Mouse (Mus musculus): ENCODE measurements at regions not wholly inside any gene's neighbourhood (a gene's known extent, or its start where the extent isn't known, plus 50 kb on each side); places are given as distances from the start of the nearest gene placed in this dataset.

- no peak for DNase-seq
Observed at GRCm38 (mm10) chr13:51227836-51228235, 57.0 kb downstream of the Nxnl2 start.

GRCm38 (mm10) chr13:51228862-51229770, 58.3 kb downstream of the Nxnl2 start:
- DNase-seq, result no peak

GRCm38 (mm10) chr13:51229862-51230261, 59.0 kb downstream of the Nxnl2 start:
- no peak for DNase-seq

DNA sequence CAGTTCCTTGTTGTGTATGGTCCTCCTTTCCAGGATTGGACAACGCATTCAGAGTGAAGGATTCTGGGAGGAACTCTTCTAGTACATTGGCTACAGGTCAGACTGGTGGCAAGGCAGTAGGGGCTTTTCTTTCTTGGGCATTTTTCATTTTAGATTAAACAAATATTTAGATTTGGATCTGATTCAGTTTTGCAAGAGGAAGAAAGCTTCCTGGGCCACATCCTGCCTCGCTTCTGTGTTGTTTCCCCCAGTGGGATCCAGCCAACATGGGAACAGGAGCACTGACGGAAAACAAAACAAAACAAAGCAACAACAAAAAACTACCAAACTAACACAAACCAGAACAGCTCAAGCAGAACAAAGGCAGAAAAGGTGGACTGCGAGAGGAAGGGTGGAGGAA, 60.8 kb downstream of the Nxnl2 start:
- DNase-seq, result no peak

DNA sequence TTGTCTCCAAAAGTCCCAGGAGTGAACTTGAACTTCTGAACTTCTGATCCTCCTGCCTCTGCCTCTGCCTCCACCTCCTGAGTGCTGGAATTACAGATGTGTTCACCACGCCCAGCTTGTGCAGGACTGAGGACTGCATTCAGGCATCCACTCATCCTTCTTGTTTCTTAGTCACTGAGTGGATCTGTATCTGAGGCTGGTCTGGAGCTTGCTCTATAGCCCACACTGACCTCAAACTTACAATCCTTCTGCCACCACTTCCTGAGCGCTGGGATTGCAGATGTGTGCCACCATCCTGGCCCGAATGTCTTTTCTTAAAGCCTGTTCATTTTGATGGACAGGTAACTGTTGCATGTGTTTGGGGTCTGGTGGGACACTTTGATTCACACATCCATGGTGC, 76.6 kb downstream of the Nxnl2 start:
- DNase-seq, result no peak

GRCm38 (mm10) chr13:51253371-51253770, 82.5 kb downstream of the Nxnl2 start:
- no peak for DNase-seq

DNA sequence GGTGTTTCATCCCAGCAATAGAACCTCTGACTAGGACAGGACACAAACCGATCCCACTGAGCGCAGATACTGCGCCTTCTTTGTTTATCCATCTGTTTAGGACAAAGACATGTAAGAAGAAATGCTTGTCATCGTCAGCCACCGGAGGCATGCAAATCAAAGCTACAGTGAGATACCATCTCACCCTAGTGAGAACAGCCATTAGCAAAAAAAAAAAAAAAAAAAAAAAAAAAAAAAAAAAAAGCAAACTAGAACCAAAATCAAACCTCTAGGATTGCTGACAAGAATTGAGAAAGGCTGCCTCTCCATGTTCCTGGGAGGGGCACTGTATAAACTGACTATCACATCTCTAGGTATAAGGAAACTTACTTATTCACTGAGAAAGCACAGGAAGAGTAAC, 84.9 kb downstream of the Nxnl2 start:
- no peak for DNase-seq

GRCm38 (mm10) chr13:51258752-51259721, 88.2 kb downstream of the Nxnl2 start:
- no peak for DNase-seq

DNA sequence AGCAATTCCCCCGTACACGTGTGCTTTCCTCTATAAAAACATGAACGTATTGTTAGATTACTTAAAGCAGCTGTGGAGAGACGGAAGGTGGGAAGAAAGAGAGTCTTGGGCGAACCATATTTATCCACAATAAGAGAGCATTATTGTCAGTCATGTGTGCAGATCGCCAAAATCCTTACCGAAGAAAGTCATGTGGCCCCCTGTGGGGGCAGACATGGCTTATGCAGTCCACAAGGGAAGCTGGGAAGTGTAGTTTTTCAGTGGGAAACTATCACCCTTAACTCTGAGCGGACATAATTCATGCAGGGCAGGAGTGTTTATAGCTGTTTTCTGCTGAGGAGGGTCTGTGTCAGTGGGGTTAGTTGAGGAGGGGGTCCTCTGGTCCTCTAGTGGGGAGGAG, 90.8 kb downstream of the Nxnl2 start:
- DNase-seq, result no peak

DNA sequence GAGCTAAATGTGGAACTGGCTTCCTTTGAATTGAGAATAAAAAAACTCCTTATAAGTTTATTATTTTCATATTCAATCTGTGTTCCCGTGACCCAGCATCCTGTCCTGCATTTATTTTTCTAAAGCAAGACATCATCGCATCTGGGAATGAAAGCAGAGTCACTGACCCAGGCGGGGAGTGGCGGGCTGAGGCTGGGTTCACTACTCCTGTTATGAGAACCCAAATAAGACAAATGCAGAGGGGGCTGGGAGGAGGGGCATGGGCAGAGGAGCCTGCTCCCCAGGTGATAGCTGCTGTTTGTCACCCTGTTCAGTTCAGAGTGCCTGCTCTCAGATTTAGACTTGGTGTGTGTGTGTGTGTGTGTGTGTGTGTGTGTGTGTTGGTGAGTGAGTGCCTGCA, 102.0 kb downstream of the Nxnl2 start:
- no peak for DNase-seq

DNA sequence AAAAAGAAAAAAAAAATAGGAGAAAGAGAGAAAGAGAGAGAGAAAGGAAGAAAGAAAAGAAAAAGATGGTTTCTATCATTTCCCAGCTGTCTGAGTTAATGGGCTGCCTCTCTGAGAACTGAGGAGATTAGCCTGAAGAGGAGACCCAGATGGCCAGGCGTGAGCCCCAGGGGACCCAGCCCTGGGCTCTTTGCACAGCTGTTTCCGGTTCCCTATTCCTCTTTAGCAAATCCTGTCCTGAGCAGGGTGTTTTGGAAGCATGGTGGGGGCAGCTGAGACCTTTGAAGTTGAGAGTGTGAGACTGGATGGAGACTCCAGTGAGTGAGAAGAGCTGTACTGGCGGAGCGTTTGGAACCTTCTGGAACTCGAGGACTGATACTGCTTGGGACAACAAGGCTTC, 103.8 kb downstream of the Nxnl2 start:
- DNase-seq, result no peak

GRCm38 (mm10) chr13:51276601-51277000, 105.8 kb downstream of the Nxnl2 start:
- no peak for DNase-seq

DNA sequence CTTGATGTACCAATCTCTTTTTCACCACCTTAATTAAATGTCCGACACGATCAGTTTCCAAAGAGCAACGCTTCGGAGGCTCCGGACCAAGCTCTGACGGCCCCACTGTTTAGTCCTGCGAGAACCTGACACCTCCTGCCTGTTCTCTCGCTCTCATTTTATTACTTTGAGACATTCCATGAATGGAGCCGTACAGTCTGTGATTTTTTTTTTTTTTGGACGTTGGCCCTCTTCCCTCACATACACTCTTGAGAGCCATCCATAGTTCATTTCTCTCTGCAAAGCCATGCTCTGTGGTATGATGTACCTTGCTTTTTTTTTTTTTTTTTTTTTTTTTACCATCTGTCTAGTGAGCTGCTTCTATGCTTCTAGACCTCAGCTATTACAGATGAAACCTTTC, 106.7 kb downstream of the Nxnl2 start:
- DNase-seq, result no peak

GRCm38 (mm10) chr13:51279642-51280387, 109.0 kb downstream of the Nxnl2 start:
- DNase-seq, result no peak

DNA sequence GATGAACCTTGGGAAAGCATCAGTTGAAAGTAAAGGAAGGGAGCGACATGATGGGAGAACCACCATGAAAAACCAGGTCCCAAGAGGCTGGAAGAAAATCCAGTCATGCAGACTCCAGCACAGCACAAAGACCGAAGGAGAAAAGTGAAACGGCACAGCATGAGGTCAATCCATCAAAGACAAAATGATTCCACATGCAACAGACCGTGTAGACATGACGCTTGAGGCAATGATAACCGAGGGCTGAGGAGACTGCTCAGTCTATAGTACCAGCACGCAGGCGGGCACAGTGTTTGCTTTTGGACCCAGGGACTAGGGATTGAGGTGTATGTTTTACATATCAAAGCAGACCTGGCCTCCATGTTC, 109.5 kb downstream of the Nxnl2 start:
- DNase-seq, result no peak

GRCm38 (mm10) chr13:51284679-51285078, 113.9 kb downstream of the Nxnl2 start:
- DNase-seq, result no peak

- DNase-seq, result no peak
Observed at GRCm38 (mm10) chr13:51289442-51289841, 118.6 kb downstream of the Nxnl2 start.

GRCm38 (mm10) chr13:51290021-51290424, 118.4 kb upstream of the S1pr3 start:
- DNase-seq, result no peak

DNA sequence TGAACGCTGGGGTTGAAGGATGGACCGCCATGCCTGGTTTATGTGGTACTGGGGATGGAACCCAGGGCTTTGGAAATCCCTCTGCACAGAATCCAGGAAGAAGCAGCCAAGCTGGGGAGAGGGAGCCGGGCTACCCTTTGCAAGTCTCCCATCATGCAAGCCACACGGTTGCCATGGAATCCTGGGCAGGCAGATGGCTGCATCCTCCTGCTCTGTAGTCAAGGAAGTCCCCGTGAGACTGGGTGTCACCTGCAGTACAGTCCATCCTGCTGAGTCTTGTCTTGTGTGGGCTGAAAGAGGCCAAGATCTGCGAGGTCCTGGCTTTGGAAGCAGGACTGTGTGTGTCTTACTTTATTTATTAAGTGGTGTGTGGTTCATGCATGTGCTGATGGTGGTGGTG, 117.5 kb upstream of the S1pr3 start:
- no peak for DNase-seq

GRCm38 (mm10) chr13:51293047-51293446, 115.4 kb upstream of the S1pr3 start:
- no peak for DNase-seq

- no peak for DNase-seq
Observed at GRCm38 (mm10) chr13:51295872-51296271, 112.6 kb upstream of the S1pr3 start.

DNA sequence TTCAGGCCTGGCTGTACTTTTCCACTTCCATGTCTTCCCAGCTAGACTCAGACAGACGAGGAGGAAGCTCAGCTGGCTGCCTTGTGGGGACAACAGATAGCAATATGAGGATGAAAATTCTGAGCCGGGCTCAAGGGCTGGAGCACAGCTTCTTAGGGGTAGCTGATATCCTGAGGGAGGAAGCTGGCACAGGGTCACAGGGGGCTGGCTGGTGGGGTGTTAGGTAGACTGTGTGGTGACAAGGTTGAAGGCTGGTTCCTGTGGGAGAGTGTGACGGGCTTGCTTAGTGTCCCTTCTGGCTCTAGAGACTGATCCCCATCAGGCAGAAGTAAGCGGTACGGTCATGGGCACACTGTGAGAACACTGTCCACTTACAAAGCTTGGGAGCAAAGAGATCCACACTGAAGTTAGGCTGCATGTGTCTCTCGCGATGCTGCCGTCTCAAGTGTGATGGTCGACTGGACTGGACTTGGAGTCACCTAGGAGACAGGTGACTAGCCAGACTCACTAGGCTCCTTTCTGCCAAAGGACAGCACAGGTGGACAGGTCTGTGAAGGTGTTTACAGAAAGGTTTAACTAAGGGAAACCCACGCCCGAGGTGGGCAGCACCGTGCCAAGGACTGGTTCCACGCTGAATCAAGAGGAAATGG, 111.1 kb upstream of the S1pr3 start:
- DNase-seq, result no peak
